Mouse (Mus musculus) hindbrain, embryonic 16.5 days (tissue): ENCODE data around the gene Slit2. TPM values are rescaled to one million over a fixed set of nuclear protein-coding genes. Genes with fewer than 3 reads are reported as not detected.

Experiments
- ATAC-seq: fragments of 200-750 bp; cut with Nextera tagmentation; 2 replicates; pipeline ENCODE4 v1.8.0; 2017; ENCODE audit warnings: moderate TSS enrichment, moderate library complexity
- H3K27ac ChIP-seq: fragments of 300-500 bp; sonication (generic); 2 replicates; pipeline ENCODE4 v1.5.1; 2014; ENCODE audit warnings: low read depth, mild to moderate bottlenecking, control low read depth, low read length, moderate library complexity
- H3K27me3 ChIP-seq: fragments of 300-500 bp; sonication (generic); replicated peaks from 2 replicates; pipeline ENCODE4 v1.6.1; 2014; ENCODE audit warnings: low read length; ENCODE audit not compliant: control insufficient read depth, insufficient read depth
- H3K36me3 ChIP-seq: fragments of 300-500 bp; sonication (generic); 2 replicates; pipeline ENCODE4 v1.6.1; 2014; ENCODE audit warnings: mild to moderate bottlenecking, low read length, moderate library complexity, mixed read lengths; ENCODE audit not compliant: control insufficient read depth, insufficient read depth
- H3K4me1 ChIP-seq: fragments of 300-500 bp; sonication (generic); 2 replicates; pipeline ENCODE4 v1.6.1; 2014; ENCODE audit warnings: low read depth, low read length; ENCODE audit not compliant: control insufficient read depth, insufficient read depth
- H3K4me2 ChIP-seq: fragments of 300-500 bp; sonication (generic); 2 replicates; pipeline ENCODE4 v1.6.1; 2014; ENCODE audit warnings: mild to moderate bottlenecking, low read length, control low read depth, moderate library complexity
- H3K4me3 ChIP-seq: fragments of 300-500 bp; sonication (generic); 2 replicates; pipeline ENCODE4 v1.5.1; 2014; ENCODE audit warnings: mild to moderate bottlenecking, low read length, control low read depth, moderate library complexity
- H3K9ac ChIP-seq: fragments of 300-500 bp; sonication (generic); 2 replicates; pipeline ENCODE4 v1.6.1; 2014; ENCODE audit warnings: low read depth, mild to moderate bottlenecking, control low read depth, low read length, moderate library complexity
- H3K9me3 ChIP-seq: fragments of 300-500 bp; sonication (generic); 2 replicates; pipeline ENCODE4 v1.6.1; 2014; ENCODE audit warnings: mild to moderate bottlenecking, low read length, moderate library complexity; ENCODE audit not compliant: control insufficient read depth
- WGBS: fragments of 180-500 bp; shearing (Covaris S2); extraction: QIAGEN DNeasy Blood & Tissue Kit; methylation state at CpG from one replicate; pipeline ENCODE4 v1.1.7; 2014; 5-methylcytosine and 5-hydroxymethylcytosine counted together
- polyA plus RNA-seq: library from polyadenylated mRNA; unstranded; fragments of >200 nt; fragmentation: Nextera tagmentation; extraction: Ambion mirVana; gene quantifications from 2 replicates; pipeline ENCODE4 v1.2.1, GENCODE M21; 2015

Gene Slit2
- polyA plus RNA-seq, 1 experiment from 2014 or later = 17.8 TPM

DNA sequence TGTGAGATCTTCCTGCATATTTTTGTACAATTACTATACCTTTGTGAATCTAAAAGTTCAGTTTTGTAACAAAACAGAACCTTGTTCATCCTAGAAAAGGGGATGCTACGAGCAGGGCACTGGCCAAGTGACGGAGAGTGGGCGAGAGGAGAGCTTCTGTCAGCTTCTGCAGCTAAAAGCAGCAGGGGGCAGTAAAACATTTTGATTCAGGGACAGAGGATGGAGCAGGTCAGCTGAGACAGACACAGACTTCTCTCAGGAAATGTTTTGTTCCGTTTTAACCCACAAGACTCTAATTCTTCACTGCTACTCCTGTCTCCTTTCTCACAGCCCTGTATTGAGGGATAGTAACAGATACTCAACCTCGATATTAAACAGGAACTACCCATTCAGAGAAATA, 55.1 kb downstream of the Slit2 start:
- Histone ChIP-seq H3K4me1 (no peaks in the 10 kb centered on the region; the same call in 1 of the 2 replicates), H3K4me3 (no peak overlapping the region), H3K27me3 (no peaks in the 10 kb centered on the region), H3K9me3 (no peaks in the 10 kb centered on the region), H3K9ac (no peak overlapping the region), H3K27ac (no peak overlapping the region), H3K4me2 (no peak overlapping the region), H3K36me3 (no peaks in the 10 kb centered on the region)
- ATAC-seq = peak; percentile 63
- 31% methylated on average over 5 of the region's 5 CpGs for WGBS

DNA sequence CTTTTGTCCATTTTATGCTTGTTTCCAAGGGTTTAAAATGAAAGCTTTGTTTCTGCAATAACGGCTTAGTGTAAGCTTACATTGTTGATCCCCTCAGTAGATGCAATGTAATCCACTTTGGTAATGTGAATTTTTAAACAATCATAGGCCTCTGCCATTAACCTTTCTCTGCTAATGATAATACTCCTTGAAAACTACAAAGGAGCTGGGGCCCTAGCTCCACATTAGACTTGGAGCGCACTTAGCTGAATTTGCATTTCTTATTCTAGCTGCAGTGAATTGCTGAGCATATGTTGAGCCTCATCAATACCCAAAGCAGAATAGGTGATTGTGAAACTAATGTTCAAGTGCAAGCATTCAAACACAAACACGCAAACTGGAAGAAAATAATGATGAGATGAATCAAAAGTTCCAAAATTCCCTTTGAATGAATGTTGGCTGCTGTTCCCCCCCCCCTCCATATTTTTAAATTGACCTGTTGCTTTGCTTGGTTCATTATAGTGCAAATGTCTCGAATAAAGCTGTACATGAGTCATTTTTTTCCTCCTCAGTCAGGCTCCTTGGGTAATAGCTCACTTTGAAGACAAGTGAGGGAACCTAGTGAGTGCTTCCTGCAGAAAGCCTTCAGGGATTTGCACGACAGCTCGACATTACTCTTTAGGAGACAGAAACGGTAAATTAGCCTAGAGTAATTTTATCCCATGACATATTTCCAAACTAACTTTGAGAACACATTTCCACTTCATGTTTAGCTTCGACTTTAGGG, 66.2 kb downstream of the Slit2 start:
- Histone ChIP-seq H3K9ac (no peak overlapping the region), H3K4me3 (no peak overlapping the region), H3K9me3 (no peaks in the 10 kb centered on the region), H3K27me3 (no peaks in the 10 kb centered on the region), H3K4me1 (no peaks in the 10 kb centered on the region; the same call in none of the 2 replicates), H3K4me2 (no peak overlapping the region), H3K36me3 (no peaks in the 10 kb centered on the region), H3K27ac (no peak overlapping the region)
- WGBS = 28% methylated on average over 8 of the region's 8 CpGs
- no peak for ATAC-seq

DNA sequence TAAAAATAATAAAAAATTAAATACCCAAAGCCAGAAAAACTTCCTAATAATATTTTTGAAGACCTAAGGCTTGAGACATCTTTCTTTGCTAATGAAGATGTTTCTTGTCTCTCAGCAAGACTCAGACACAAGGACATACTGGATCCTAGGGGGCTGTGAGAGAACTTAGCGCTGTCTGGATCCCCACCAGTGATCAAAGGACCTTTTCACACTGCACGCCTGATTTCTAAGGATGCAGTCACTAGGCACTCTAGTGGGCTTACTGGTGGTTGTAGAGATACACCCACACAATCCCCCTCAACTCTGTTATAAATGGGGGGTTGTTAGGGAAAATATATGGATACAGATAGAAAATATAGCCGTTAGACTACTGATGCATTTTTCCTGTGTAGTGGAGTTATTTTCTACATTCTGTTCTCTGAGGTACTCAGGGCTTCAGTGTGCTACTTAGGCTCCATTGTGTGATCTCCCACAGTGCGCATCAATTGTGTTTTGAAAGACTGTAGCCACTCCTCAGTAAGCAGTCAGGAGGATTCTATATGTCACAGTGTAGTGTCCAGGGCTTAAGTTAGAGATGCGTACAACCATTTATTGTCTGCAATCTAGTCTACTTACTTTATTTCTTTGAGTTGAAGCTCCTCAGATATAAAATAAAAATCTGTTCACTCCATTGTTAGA, 67.8 kb downstream of the Slit2 start:
- Histone ChIP-seq H3K4me2 (no peak overlapping the region), H3K36me3 (no peaks in the 10 kb centered on the region), H3K9me3 (no peaks in the 10 kb centered on the region), H3K4me1 (no peaks in the 10 kb centered on the region; the same call in none of the 2 replicates), H3K9ac (no peak overlapping the region), H3K27me3 (no peaks in the 10 kb centered on the region), H3K4me3 (no peak overlapping the region), H3K27ac (no peak overlapping the region)
- WGBS = 44% methylated on average over 5 of the region's 5 CpGs
- no peak for ATAC-seq

DNA sequence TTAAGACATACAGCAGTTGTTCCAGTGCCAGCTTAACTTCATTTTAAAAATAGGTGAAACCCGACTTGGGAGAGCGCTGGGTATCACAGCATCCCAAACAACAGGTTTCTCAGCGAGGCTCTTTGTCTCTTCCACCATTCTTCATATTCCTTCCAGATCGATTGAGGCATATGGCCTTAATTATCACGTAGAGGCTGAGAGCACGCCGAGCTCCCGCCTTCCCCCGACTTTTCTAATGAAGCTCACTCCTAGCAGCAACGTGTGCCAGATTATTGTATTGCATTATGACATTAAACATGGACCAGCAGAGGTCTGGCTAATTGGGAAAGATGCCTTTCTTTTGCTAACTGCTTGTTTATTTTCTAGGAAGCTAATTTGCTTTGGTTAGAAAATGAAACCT, 75.7 kb downstream of the Slit2 start:
- H3K4me2 ChIP-seq = peak overlapping the region; percentile 41
- peak; percentile 79 for ATAC-seq
- no peaks in the 10 kb centered on the region for H3K27me3 ChIP-seq
- no peak overlapping the region for H3K4me3 ChIP-seq
- peak overlapping the region; percentile 31; the same call in 1 of the 2 replicates for H3K9ac ChIP-seq
- no peaks in the 10 kb centered on the region for H3K36me3 ChIP-seq
- no peaks in the 10 kb centered on the region for H3K9me3 ChIP-seq
- 37% methylated on average over 10 of the region's 10 CpGs for WGBS
- 0 out of 2 replicates have a peak overlapping the region, but pooled peaks have one; percentile 5 for H3K27ac ChIP-seq
- H3K4me1 ChIP-seq = no peaks in the 10 kb centered on the region; the same call in 1 of the 2 replicates

DNA sequence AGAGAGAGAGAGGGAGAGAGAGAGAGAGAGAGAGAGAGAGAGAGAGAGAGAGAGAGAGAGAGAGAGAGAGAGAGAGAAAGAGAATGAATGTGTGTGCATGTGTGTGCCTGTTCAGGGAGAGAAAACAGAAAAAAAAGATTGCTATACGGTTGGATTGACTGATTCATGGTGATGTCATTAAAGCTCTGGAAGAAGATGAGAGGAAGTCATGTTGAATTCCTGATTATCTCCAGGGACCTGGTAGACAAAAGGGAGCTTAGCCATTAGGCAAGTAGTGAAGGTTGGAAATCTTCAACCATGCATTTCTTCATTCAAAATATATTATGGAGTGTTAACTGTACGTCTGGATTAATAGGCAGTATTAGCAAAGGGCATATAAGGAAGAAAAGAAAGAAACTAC, 77.8 kb downstream of the Slit2 start:
- Histone ChIP-seq H3K27ac (no peak overlapping the region), H3K4me2 (no peak overlapping the region), H3K9ac (no peak overlapping the region), H3K36me3 (no peaks in the 10 kb centered on the region), H3K27me3 (no peaks in the 10 kb centered on the region), H3K4me1 (no peaks in the 10 kb centered on the region; the same call in 1 of the 2 replicates), H3K9me3 (no peaks in the 10 kb centered on the region), H3K4me3 (no peak overlapping the region)
- 18% methylated on average over 2 of the region's 2 CpGs for whole genome bisulfite sequencing
- ATAC-seq = 0 out of 2 replicates have a peak, but pooled peaks have one; percentile 37

DNA sequence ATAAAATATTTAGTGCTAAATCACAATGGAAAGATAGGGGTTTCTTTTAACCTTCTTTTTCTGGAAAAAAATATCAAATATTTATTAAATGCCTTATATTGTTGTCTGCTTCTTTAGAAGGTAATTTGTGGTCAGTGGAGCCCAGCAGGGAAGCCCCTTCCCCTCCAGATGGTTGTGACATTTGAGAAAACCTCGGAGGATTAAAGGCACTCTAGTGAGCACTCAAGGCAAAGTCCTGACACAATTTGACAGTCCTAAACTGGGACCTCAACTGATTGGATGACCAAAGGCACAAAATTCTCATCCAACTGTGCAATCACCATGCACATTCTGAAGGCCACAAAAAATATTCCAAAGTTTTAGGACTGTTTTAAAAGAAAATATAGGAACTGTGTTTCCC, 95.8 kb downstream of the Slit2 start:
- Histone ChIP-seq H3K9me3 (no peaks in the 10 kb centered on the region), H3K27ac (no peak overlapping the region), H3K4me2 (no peak overlapping the region), H3K4me1 (peaks cover 2% of the 10 kb centered on the region; the same call in 1 of the 2 replicates), H3K4me3 (no peak overlapping the region), H3K9ac (no peak overlapping the region), H3K27me3 (no peaks in the 10 kb centered on the region), H3K36me3 (no peaks in the 10 kb centered on the region)
- 28% methylated on average over 1 of the region's 1 CpGs for WGBS
- no peak for ATAC-seq

DNA sequence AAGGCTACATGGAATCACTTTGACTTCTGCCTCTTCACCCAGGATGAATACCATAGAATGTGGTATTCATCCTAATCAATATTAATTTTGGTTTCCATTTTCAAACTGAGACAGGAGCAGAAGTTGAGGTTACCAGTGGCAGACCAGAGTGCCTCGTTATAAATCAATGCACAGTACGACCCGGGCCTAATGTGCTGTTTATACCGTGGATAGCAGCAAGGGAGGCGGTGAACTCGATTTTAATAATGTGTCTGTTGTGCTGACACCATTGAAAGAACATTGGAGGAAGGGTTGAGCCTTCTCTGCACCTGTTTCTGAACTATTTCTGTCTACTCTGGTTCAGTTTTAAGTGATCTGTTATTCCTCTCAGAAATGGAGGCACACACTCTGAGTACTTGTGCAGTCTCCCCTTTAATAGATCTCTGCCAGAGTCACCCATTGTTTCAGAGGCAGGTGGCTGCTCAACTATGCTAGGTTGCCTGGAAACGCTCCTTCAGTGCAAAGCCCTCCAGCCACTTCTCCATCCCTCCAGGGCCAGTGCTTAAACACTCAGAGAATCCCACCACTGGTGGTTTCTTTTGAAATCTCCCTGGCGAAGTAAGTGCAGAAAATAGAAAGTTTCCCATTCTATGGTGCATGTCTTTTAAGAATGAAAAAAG, 98.4 kb downstream of the Slit2 start:
- no peaks in the 10 kb centered on the region for H3K9me3 ChIP-seq
- no peak overlapping the region for H3K4me3 ChIP-seq
- H3K9ac ChIP-seq = no peak overlapping the region
- ATAC-seq = peak; percentile 68
- no peak overlapping the region; the same call in 1 of the 2 replicates for H3K27ac ChIP-seq
- no peaks in the 10 kb centered on the region for H3K27me3 ChIP-seq
- WGBS = 34% methylated on average over 8 of the region's 8 CpGs
- H3K36me3 ChIP-seq = no peaks in the 10 kb centered on the region
- H3K4me2 ChIP-seq = no peak overlapping the region
- H3K4me1 ChIP-seq = peaks cover 2% of the 10 kb centered on the region; the same call in 1 of the 2 replicates

DNA sequence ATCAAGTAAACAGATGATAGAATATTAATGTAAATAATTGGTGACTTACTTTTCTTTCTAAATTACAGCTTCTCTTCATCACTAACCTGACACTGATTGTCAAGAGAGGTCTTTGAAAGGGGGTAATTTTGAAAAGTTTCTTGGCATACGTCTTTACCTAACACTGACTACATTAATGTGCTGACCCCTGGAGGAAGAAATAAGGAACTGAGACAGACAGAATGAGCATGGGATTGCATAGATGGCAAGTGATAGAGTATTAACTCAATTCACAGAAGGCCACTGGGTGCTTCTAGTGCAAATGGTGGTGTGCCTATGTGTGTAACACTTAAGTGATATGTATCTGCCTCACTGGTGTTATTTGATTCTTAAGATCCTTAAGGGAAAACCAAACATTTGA, 130.5 kb downstream of the Slit2 start:
- H3K4me2 ChIP-seq = no peak overlapping the region
- no peak overlapping the region for H3K27ac ChIP-seq
- no peaks in the 10 kb centered on the region for H3K9me3 ChIP-seq
- WGBS = 21% methylated on average over 1 of the region's 1 CpGs
- no peaks in the 10 kb centered on the region for H3K36me3 ChIP-seq
- no peaks in the 10 kb centered on the region for H3K27me3 ChIP-seq
- no peaks in the 10 kb centered on the region for H3K4me1 ChIP-seq
- no peak overlapping the region for H3K9ac ChIP-seq
- H3K4me3 ChIP-seq = no peak overlapping the region
- no peak for ATAC-seq

DNA sequence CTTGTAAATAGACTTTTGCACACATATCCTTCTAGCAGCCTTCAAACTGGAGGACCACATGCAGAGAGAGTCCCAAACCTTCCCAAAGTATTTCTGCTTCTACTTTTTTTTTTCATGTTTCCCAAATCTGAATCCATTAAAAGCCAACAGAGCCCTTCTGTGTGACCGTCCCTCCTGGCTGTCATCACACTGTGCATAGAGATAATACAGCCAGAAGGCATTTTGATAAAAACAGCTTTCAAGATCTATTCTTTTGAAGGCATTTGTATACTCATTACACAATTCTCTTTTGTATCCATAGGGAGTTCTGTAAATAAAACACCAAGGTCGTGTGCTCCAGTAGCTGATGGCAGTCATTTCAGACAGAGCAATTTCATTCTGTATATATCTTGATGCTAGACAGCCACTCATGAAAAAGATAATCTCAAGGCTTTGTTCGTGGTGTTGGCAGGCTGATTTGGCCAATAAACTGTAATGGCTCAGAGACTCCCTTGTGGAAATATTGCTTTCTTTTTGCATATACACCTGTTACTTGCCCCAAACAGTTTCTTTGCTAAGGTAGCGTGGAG, 132.1 kb downstream of the Slit2 start:
- no peaks in the 10 kb centered on the region for H3K27me3 ChIP-seq
- no peaks in the 10 kb centered on the region for H3K4me1 ChIP-seq
- no peaks in the 10 kb centered on the region for H3K36me3 ChIP-seq
- H3K9me3 ChIP-seq = no peaks in the 10 kb centered on the region
- H3K27ac ChIP-seq = no peak overlapping the region
- 43% methylated on average over 4 of the region's 4 CpGs for WGBS
- no peak overlapping the region for H3K4me3 ChIP-seq
- ATAC-seq = no peak
- no peak overlapping the region for H3K4me2 ChIP-seq
- H3K9ac ChIP-seq = no peak overlapping the region
